Mouse (Mus musculus): ENCODE measurements around the gene Ppp2r5c.
A peak's percentile ranks its signal among the peaks of the same experiment; 100 is the strongest.

Ppp2r5c gene

DNA sequence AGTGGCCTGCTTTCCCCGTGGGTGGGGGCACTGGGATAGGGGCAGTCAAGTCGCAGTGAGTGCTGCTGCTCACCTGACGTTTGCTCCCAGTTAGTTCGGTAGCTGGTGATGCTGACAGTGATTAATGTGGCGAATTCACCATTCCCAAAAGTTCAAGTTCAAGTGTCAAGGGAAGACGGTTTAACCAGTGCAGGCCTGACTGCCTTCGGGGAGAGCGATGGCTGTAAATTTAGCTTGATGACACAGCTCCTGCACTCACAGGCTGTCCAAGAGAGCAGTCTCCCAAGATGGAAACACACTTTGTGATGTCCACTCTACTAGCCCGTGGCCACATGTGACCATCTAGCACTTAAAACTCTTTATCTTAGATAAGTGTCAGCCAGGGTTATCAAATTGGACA is 41.1 kb downstream of the Ppp2r5c start:
- no peak for DNase-seq (ENCODE audit: low read depth)

DNA sequence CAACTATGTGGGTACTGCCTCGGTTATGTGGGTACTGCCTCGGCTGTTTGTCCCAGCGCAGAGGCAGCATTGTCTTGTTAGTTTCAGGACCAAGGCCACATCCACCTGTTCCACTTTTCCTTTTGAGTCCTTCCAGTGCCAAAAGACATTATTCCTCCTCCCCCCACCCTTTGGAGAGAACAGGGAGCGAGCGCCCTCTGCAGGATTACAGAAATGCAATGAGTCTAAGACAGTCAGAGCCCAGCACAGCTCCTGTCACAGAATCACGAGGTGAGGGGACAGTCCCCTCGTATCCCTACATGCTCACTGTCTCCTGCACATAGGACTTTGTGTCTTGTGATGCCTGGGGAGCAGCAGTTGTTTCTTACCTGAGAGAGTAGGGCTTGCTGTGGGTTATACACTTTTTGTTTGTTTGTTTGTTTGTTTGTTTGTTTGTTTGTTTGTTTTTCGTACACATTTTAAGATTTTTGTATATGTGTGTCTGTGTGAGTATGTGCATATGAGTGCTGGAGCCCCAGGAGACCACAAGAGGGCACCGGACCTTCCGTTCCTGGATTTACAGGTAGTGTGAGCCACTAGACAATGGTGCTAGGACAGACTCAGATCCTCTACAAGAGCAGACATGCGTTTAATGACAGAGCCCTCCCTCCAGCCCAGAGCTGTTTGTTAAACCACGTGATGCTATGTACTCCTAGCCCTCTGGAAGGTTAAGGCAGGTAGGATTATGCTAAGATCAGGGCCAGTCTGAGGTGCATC is 43.2 kb downstream of the Ppp2r5c start:
- DNase-seq (ENCODE audit: low read depth) = no peak

DNA sequence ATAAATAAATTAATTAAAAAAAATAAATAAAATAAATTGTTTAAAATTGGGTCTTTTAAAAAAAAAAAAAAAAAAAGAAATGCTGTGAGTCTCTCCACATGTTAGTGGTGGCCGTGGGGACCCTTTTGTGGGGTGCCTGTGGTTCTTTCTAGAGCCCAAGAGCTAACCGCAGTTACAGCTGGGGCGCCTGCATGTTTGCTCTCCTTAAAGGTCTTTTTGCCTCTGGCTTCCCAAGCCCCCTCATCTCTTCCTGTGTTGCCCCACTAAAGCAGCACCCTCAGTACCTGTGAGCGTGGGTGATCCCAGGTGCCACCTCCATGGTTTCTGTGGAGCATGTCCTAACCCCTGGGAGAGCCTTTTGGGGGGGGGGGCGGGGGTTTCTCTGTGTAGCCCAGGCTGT is 45.5 kb downstream of the Ppp2r5c start:
- no peak for DNase-seq (ENCODE audit: low read depth)

DNA sequence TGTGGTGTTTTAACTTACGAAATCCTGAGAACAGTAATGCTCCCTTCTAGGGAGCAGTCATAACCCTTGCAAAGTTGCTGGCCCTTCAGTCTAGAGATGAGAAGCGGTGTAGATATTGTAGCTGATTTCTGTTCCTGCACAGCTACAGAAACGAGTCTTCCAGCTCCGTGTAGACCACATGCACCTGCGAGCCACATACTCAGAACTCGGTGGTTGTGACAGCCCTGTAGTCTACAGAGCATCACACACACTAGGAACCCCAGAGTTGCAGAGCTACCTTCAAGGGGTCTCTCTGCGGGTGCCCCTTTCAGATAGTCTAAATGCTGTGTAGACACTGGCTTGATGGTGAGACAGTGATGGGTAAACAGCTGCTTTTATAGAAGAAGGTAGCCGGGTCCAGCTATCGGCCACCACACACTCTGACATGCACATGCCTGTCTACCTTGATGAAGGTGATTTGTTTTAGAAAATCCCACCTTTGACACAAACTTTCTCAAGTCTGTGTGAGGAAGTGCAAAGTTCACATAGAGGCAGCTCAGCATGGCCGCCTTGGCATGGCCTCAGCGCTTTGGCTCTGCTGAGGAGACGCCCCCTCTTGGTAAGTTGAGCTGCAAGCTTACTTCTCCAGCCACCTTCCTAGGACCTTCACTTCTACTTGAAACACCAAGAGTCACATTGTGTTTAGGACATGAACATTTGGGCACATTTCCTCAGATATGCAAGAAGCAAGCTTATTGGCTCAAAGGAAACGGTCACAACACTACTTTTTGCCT is 46.9 kb downstream of the Ppp2r5c start:
- no peak for DNase-seq (ENCODE audit: low read depth)

DNA sequence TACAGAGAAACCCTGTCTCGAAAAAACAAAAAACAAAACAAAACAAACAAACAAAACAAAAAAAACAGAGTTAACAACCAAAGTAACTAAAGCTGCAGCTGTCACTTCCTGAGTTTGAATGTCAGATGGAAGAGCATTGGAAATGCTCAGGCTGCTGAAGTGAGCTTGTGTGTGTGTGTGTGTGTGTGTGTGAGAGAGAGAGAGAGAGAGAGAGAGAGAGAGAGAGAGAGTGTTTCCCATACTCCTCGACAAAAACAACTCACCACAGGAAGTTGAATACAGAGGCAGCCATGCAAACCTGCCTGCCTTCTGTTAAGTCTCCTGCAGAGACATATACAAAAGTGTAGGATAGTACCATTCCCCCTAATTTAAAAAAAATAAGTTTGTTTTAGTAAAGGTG is 47.9 kb downstream of the Ppp2r5c start:
- DNase-seq (ENCODE audit: low read depth) = no peak

DNA sequence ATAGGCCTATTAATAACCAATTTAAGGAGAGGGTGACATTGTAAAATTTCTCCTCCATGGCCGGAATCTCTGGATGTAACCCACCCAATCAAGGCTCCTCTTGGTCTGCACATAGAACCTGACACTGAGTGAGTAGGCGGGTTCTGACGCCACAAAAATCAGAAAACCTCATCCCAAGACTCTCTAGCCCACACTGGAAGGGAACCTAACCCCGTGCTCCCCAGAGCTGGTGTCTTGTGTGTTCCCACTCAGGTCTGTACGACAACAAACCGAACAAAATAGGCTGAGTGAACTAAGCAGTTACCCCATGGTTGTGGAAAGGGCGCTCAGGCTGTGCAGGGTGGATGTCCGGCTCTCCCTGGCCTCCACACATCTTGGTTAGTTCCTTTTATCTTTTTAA is 48.3 kb downstream of the Ppp2r5c start:
- DNase-seq (ENCODE audit: low read depth) = no peak

DNA sequence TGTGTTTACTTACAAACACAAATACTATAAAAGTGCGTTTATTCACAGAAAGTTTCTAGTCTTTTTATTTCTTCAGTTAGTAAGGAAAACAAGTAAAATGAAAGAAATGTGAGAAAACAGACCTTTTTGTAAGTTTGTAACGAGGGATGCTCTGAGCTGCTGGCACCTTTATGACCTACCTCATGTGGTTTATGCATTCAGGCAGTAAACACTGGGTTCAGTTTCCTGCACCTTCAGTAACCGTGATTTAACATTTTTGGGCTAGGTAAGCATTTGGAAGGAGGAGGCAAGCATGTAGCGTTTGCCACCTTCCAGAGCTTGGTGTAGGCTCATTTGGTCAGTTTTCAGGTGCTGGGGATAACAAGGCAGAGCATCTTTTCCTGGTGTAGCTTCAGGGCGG is 49.1 kb downstream of the Ppp2r5c start:
- DNase-seq (ENCODE audit: low read depth) = no peak

DNA sequence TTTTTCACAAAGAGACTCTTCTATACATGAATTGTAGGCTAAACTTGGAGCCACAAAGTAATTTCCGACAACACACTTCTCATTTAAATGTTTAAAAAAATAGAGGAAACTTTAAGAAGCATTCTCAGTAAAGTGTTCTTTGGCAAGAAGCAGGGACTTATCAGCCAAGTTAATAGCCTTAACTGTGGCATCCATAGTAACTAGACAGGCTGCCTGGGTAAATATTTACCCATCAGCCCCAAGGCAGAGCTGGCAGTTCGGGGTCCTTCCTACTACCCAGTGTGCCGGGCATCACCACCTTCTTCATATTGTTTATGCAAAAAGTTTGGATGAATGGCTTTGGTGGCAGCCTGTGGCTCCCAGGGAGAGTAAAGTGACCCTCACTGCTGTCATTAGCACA is 50.1 kb downstream of the Ppp2r5c start:
- no peak for DNase-seq (ENCODE audit: low read depth)

DNA sequence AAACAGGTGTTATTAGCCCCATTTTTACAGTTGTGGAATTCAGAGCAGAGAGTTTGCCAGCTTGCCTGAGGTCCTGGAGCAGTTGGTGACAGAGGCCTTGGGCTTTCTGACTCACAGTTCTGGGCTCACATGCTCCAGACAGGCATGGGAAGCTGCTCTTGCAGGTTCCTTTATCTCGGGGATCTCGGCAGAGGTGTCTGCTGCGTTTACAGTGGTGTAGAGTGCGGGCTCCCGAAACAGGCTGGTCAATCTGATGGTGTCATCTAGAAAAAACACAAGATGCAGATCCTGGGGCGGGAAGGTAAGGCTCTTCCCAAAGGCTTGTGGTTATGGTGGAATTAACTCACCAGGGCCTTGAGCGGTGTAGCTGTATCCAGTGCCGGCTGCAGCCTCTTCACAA is 50.6 kb downstream of the Ppp2r5c start:
- no peak for DNase-seq (ENCODE audit: low read depth)

DNA sequence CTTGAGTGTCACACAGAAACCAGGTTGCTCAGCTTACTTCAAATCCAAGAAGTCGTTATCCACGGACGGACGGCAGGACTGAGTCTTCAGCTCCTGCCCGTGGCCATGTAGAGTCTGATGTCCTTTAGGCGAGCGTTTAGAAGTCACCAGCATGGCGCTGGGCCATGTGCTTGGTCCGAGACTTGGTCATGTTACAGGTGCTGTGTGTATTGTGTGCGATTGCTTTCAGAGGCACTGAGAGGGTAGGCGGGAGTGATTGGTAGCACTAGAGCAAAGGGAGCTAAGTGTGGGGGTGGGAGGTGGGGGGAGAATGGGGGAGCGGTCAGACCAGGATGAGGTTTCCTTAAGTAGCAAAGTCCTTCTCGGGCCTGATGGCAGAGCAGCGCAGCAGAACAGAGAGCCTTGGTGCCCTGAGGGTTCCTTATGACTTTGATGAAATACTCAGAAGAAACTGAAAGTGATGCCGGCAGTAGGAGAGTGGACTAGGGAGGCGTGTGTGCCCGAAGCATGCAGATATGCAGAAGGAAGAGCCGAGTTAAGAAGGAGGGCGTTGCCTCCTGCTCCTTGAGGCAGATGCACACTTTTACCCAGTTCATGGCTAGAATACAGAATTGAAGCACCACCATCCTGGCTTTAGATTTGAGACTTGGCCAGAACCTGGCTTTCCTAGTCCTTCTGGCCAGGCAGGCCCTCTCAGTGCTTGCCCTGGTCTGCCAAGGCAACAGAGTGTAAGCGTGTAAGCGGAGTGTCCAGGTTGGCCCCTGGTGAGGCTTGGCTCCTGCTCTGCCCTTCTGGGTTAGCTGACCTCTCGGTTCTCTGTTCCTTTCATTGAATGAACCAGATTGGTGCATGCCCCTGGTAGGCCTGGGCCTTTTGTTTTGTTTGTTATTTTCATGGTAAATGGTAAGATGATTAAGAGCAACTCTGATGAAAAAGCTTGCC is 51.6 kb downstream of the Ppp2r5c start:
- DNase-seq (ENCODE audit: low read depth) = no peak

DNA sequence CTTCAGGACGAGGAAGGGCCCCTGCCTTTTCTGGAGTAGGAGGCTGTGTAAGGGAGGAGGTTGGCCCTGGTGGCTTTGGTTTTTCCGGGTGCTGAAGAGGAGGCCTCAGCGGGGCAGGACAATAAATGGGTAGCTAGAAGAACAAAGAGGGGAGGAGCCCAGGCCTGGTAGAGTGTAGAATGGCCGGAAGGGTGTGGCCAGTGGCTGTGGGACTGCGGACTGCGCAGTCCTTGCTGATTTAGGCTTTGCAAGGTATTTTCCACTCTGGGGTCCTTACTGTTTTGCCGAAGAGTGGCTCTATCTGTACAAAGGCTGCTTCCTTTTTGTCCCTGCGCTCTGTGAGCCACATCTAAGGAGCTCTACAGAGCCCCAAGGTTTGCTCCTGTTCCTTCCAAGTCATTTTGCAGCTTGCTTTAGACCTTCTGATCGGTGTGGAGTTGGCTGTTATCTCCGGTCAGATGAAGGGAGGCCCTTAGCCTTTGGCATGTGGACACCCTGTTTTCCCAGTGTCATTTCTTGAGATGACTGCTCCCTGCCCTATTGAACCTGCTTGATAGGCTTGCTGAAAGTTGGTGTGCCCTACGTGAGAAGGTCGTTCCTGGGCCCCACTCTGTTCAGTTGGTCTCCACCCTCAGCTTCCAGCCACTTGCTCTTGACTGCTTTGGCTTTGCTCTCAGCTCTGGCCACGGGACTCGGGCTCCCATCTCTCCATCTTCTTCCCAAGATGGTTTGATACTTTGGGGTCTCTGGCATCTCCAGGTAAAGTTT is 52.5 kb downstream of the Ppp2r5c start:
- DNase-seq (ENCODE audit: low read depth) = no peak

DNA sequence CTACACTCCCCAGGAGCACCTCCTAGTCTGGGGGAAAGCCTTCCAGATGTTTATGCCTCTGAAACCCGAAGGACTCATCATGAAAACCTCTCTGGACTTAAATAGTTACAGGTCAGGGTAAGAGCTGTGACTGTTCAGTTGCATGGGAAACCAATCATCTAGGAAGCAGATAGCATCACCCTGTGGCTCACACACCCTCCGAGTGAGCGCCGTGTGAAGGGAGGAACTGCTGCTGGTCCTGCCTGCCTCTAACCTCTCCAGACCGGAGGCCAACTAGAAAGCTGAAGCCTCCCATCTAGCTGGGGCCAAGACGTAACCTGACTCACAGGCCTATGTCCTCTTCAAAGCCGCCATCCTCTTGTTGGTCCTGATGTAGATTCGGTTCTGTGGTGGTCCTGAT is 53.2 kb downstream of the Ppp2r5c start:
- DNase-seq (ENCODE audit: low read depth) = no peak

DNA sequence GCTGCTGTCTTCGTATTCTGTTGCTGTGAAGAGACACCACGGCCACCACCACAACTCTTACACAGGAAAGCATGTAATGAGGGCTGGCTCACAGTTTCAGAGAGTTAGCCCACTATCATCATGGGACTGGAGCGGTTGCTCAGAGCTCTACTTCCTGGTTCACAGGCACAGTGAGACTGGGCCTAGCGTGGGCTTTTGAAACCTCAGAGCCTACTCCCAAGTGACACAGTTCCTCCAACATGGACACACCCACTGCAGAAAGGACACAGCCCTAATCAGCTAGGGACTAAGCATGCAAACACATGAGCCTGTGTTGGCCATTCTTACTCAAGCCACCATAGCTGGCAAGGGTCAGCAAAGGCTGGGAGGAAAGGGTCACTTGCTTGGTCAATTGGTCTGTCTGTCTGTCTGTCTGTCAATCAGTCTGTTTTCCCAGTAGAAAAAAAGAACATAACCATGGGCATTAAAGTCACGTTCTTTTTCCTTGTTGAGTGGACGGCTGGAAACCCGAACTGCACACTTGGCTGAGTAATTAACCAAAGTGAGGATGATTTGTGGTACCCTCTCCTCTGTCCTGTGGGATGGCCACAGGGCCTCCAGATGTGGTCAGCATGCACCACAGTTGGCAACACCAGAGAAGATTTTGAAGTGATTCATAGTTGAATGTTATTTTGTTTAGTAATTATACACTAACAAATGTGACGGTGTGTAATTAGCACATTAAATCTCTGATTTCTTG is 56.7 kb downstream of the Ppp2r5c start:
- no peak for DNase-seq (ENCODE audit: low read depth)

DNA sequence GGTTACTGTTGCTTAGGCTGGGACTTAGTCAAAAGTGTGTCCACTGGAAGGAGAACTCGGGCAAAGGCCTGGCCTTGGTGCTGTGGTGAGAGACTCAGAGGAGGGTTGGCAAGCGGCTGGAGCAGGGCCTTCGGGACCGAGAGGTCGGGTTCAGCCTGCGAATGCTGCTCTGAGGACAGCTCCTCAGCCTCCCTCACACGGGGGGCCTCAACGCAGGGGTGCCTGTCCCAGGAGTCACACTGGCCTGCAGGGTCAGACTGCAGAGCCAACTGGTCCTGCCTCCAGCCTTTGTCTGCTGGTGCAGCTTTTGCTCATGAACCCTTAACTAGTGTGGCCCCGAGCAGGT is 57.2 kb downstream of the Ppp2r5c start:
- DNase-seq (ENCODE audit: low read depth) = no peak

DNA sequence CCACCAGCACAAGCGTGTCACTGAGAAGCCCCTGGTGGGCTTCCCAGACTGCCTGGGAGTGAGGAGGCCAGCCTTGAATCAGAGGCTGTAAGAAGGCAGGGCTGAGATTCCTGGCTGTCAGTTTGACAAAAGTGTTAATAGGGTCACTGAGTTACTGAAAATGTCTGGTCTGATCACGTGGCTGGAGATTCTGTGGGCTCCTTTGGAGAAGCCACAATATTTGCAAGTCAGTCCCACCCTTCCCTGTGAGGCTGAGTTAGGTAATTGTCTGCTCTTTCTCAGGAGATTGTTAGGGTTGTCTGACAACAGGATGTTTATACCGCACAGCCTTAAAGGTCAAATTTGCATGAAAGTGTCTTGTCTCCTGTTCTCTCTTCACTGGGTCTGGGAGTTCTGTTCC is 57.9 kb downstream of the Ppp2r5c start:
- DNase-seq (ENCODE audit: low read depth) = no peak

DNA sequence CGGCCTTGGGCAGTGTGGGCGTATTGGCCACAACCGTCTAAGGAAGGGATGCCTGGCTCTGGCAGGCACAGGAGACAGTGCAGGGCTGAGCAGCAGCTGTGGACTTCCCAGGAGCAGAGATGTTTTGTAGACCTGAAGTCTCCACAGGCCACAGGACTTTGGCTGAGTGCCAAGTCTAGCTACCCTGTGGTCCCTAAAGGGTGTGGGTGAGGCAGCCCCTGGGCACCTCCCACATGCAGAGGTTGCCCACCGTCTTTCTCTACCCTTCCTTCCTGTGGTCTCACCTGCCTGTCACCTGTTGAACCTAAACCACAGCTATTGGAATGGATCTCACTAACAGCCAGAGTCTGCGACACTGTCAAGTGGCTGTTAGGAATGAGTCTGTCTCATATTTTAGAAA is 59.1 kb downstream of the Ppp2r5c start:
- no peak for DNase-seq (ENCODE audit: low read depth)

DNA sequence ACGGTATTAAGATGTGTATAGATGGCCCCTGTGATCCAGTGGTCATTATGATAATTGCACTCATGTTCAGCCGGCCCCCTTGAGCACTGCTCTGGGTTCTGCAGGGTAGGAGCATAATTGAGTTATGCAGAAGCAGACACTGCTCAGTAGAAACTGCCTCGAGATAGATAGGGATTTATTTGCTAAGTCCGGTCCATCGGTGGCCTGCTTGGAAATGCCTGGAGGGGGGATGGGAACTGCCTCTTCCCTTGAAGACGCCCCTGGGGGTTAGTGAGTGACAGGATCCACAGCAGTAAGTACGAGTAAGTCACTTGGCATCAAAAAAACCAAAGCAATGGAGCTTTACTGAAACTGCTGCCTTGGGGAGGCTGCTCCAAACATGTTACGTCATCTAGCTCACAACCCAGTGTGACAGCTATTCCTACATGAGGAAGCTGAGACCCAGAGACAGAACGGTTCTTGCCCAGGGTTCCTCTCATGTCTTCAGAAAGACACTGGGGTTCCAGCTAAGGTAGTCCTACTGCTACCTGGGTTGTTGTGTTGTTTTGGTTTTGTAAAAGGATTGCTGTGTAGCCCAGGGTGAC is 60.9 kb downstream of the Ppp2r5c start:
- no peak for DNase-seq (ENCODE audit: low read depth)

DNA sequence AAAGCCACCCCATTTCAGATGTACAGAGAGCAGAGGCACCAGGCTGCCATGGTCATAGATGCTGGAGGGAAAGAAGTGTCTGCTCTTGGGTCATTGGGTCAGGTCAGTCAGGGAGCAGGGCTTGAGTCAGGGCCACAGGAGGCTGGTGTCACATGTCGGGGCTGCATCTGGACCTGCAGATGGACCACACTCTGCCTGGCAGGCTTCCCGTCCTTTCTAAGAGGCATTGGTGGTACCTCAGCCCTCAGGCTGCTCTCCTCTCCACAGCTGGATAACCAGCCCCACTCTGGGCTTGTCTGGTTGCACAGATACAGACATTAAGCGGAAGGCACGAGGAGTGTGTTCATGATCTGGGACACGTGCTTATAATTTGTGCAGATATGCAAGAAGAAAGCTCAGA is 61.8 kb downstream of the Ppp2r5c start:
- no peak for DNase-seq (ENCODE audit: low read depth)

DNA sequence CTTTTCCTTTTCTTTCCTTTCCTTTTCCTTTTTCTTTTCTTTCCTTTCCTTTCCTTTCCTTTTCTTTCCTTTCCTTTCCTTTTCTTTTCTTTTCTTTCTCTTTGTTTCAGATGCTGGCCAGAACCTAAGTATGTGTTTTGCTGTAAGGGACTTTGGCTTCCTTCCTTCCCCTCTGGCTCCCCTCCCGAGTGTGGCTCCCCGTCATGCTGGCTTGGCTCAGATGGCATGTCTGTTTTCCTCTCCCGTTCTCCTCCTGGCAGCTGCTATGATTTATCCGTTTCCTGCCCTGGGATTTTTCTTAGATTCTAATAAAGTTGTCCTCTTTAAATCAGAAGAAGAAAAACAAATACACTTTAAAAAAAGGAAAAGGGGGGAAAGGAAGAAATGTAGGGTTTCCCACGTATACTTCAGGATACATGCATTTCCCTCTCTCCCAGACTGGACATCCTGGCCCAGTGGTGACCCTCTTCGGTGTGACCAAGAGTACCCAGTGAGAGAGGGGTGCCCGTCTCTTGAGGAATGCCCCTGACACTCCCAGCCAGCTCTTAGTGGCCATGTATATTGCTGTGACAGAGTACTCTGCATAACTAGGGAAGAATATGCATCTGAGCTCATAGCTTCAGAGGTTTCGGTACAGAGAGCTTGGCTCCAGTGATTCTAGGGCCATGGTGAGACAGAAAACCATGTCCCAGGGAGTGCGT is 63.4 kb downstream of the Ppp2r5c start:
- peak; percentile 33 for DNase-seq (ENCODE audit: low read depth)

DNA sequence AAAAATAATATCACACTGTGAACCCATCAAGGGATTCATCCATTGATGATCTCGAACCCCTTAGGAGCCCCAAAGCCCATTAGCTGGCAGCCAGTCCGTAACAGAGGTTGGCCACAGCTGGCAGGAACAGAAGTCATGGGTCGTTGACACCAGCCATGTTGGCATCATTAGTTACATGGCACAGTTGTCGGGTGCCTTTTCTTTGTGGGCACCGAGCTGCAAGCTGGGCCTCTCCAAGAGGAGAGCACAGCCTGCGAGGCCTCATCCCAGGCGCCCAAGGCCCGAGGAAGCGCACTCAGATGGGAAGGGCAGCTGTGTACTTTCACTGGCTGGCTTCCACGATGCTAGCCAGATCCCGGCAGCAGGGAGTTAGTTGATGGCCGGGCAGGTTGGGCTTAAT is 64.3 kb downstream of the Ppp2r5c start:
- no peak for DNase-seq (ENCODE audit: low read depth)
